Mouse (Mus musculus): ENCODE results near the gene Ddx42. TPM values are rescaled to one million over a fixed set of nuclear protein-coding genes. Genes with fewer than 3 reads are reported as not detected.

Gene Ddx42
- total RNA-seq, 4 experiments from 2014 or later: 24.7 to 30.7 (median 27.3) TPM

DNA sequence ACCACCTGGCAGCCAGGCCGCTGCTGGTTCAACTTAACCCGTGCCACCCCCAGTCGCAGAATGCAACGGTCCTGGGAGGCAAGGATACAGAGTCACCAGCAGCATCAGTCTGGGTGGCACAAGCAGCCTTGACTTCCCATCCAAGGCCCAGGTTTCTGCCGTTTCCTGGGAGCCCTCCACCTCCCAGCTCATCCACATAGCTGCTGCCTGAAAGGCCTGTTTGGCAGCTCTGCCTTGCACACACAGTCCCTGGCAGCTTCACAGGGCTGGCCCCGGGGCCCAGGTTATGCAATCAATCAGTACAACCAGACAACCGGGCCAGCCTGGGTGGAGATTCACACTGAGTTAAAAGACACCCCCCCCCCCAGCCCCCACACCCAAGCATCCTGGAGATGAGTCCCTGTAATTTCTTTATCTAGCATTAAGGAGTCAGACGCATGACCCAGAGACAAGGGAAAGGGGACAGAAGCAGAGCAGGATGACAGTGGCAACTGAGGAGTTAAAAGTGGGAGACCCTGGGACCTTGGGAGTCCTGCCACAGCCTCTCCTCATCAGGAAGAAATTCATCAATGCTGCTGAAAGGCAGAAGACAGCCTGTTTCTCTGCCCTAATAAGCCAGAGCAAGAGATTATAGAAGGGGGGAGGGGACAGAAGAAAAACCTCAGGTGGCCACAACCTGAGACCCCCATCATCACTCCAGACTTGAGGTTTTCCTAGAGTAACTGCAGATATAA is 51.8 kb downstream of the Ddx42 start:
- peak; percentile 87 for DNase-seq (ENCODE audit: low spot score)

GRCm38 (mm10) chr11:106269060-106269431 is 52.3 kb downstream of the Ddx42 start:
- no peak for DNase-seq (ENCODE audit: low spot score)

- DNase-seq (ENCODE audit: low spot score): no peak
These were observed 54.5 kb downstream of the Ddx42 start for GRCm38 (mm10) chr11:106271131-106271793.

GRCm38 (mm10) chr11:106271794-106272643 is 55.3 kb downstream of the Ddx42 start:
- no peak for DNase-seq (ENCODE audit: low spot score)

DNA sequence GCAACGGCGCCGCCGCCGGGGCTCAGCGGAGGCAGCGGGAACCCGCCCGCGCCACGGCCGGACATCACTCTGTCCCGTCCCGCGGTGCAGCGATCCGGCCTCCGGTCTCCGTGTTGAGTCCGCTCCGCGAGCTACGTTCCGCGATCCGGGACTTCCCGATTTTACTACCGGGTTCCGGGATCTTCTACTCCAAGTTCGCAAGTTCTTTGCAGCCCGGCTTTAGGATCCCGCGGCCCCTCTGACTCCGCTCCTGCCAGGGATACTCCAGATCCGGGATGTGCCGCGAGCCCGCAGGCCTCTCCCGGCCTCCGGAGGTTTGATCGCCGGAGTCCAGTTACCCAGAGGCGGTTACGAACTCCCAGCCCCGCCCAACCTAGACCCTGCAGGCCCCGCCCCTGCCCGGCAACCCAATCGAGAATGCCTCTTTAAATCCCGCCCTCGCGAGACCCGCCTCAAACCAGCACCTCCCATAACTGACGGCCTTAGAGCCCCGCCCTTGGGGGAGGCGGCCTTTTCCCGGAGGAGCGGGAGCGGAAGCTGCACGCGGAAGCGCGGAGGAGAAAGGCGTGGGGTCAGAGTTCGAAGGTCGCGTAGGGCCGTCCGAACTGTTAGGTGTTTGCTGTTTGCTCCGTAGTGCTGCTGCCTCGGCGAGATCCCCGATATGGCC is 56.1 kb downstream of the Ddx42 start, which contains the start of gene Smarcd2:
Gene Smarcd2, minus strand, starts transcription at position 329 of the 667 bp plus-strand sequence.
- DNase-seq (ENCODE audit: low spot score): peak; percentile 99

GRCm38 (mm10) chr11:106273311-106273684 is 56.6 kb downstream of the Ddx42 start:
- no peak for DNase-seq (ENCODE audit: low spot score)

- no peak for DNase-seq (ENCODE audit: low spot score)
These were observed 57.1 kb downstream of the Ddx42 start for GRCm38 (mm10) chr11:106273811-106274210.

DNA sequence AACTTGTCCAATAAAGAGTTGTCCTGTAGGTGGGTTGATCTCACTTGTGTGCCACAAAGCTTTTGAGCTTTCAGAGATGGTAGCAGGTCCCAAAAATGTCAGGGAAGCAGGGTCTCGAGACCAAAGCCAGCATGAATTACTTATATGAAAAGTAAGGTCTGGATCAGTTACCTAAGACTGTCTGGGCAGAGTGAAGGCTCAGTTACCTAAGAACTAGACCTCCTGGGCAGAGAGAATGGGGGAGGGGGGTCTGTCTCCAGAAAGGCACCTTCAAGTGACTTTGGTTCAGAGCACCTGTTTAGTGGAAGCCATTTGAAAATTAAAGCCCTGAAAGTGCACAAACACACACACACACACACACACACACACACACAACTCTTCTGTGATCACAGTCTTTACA is 57.6 kb downstream of the Ddx42 start:
- no peak for DNase-seq (ENCODE audit: low spot score)

DNA sequence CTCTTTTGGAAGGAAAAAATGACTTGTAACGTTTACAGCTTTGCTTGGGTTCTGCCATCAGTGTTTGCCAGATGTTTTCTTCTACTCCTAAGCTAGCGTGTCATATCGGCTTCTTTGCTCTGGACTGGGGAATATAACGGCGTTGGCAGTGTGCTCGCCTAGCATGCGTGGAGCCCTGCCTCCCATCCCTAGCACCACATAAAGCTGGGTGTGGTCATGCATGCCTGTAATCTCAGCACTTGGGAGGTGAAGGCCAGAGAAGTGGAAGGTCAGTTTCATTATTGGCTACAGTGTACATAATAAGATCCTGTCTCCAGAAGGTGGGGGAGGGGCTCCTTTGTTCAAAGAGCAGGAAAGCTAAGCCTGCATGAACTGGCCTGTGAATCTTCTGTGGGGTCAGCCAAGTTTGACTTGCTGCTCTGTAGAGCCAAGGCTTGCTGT is 58.3 kb downstream of the Ddx42 start:
- DNase-seq (ENCODE audit: low spot score): no peak

DNA sequence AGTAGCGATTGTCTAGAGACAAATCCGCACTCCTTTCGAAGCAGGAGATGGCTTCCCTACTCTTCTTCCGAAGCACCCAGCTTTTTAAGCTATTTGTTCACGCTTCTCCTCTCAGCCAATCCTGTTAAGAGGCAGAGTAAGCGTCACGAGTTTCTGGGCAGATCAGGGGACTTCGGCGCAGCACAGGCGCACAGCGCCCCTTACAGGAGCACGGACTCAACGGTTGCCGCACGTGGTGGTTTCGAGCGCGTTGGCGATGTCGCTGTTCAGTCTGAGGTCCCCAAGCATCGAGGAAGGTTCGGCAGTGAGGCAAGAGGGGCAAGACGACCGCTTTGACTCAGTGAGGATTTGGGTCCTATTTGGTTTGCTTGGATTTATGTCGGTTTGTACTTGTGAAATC is 59.7 kb downstream of the Ddx42 start, which contains the start of gene Tcam1:
Gene Tcam1, plus strand, starts transcription at position 219 of the 400 bp plus-strand sequence.
- DNase-seq (ENCODE audit: low spot score): peak; percentile 93

DNA sequence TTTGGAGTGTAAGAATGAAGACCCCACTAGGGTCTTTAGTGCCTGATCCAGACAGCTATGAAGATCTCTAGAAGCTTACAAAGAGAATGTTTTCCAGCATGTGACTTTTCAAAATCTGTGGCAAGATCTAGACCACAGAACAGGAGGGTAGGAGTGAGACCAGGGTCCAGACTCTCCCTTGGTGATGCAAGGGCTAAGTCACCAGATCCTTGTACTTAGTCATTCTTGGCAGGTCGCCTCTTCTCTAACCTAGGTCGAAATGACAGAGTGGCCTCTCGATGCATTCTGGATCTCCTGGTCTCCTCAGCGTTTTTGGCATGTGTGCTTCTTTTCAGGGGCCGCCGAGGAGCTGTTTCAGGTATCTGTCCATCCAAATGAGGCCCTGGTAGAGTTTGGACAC is 65.7 kb downstream of the Ddx42 start:
- no peak for DNase-seq (ENCODE audit: low spot score)

DNA sequence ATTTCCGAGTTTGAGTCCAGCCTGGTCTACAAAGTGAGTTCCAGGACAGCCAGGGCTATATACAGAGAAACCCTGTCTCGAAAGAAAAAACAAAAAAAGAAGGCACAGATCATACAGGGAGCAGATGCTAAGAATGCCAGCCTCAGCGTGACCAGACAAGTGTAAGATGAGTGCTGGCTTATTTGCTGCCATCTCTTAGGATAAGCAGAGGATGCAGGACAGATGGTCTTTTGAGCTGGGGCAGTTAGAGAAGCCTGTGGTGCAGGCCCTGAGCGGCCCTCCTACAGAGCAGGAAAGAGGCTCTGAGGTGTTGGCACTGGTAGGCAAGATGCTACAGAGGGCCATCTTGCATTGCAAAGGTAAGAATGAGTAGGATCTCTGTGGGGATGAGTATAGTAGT is 66.6 kb downstream of the Ddx42 start:
- DNase-seq (ENCODE audit: low spot score): no peak

DNA sequence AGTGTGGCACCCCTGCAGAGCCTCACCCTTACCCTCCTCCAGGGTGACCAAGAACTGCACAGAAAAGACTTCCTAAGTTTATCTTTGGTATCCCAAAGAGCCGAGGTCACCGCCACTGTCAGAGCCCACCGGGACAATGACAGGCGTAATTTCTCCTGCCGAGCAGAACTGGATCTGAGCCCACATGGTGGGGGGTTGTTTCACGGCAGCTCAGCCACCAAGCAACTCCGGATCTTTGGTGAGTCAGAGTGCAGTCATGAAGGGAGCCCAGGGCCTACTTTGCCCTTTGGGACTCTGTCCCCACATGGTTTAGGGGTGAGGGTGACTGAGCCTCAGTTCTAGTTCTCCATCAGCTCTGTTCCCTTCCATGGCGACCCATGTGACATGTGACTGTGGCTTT is 67.4 kb downstream of the Ddx42 start:
- DNase-seq (ENCODE audit: low spot score): no peak

GRCm38 (mm10) chr11:106286206-106286605 is 69.5 kb downstream of the Ddx42 start:
- DNase-seq (ENCODE audit: low spot score): no peak

GRCm38 (mm10) chr11:106286987-106287386 is 70.3 kb downstream of the Ddx42 start:
- DNase-seq (ENCODE audit: low spot score): no peak

DNA sequence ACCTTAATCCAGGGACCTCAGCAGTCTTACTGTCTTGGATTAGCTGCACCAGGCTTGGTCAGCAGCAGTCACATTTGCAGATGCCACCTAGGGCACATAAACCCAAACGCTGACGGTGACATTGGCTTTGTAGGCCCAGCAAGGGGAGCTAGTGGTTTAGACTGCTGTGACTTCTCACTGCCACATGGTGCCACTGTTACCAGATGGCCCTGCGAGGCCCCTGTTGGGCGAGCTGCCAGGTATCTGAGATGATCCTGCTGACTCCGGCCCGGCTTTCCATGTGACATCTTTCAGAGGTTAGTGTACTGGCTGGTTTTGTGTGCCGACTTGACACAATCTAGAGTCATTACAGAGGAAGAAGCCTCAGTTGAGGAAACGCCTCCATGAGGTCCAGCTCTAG is 72.6 kb downstream of the Ddx42 start:
- DNase-seq (ENCODE audit: low spot score): no peak

DNA sequence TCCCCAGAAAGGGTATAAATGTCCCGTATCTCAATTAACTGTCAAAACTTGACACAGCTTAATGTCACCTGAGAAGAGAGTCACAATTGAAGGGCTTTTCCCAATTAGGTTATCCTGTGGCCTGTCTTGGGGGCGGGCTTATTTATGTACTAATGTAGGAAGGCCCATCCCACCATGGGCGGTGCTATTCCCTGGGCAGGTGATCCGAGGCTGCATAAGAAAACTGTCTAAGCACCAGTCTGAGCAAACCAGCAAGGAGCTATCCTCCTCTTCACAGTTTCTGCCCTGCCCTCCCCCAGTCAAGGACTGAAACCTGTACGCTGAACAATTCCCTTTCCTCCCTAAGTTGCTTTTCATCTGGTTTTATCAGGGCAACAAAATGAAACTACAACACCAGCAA is 73.7 kb downstream of the Ddx42 start:
- no peak for DNase-seq (ENCODE audit: low spot score)

GRCm38 (mm10) chr11:106291861-106292260 is 75.1 kb downstream of the Ddx42 start:
- DNase-seq (ENCODE audit: low spot score): no peak

Data from heart, adult 8-10 months (tissue).